Mouse (Mus musculus): ENCODE measurements around the gene Tmem234. TPM values are rescaled to one million over a fixed set of nuclear protein-coding genes. Genes with fewer than 3 reads are reported as not detected.
A peak's percentile ranks its signal among the peaks of the same experiment; 100 is the strongest.

Gene Tmem234
- polyA plus RNA-seq, 1 experiment from 2014 or later: 168 TPM

- 88% methylated on average over 7 of the region's 7 CpGs for WGBS
- no peaks in the 10 kb centered on the region for H3K9me3 ChIP-seq (ENCODE audit: control insufficient read depth, low read length)
- no peak for DNase-seq (ENCODE audit: low spot score)
- H3K4me2 ChIP-seq (replicated peaks; ENCODE audit: low read depth): no peak overlapping the region
- TF ChIP-seq EP300 (optimal IDR thresholded peaks at IDR 0.05): no peak
- TF ChIP-seq CTCF (IDR thresholded peaks at IDR 0.05; ENCODE audit: low read depth): no peak
- no peak overlapping the region; the same call in 1 of the 2 replicates for H3K27ac ChIP-seq (replicated peaks)
- H3K27me3 ChIP-seq (ENCODE audit: control insufficient read depth, insufficient read depth, low read length): no peaks in the 10 kb centered on the region
- H3K36me3 ChIP-seq (ENCODE audit: control insufficient read depth, insufficient read depth, low read length): no peaks in the 10 kb centered on the region; the same call in 1 of the 2 replicates
- no peak overlapping the region for H3K9ac ChIP-seq (ENCODE audit: low read length)
- H3K4me1 ChIP-seq (replicated peaks; ENCODE audit: control insufficient read depth, insufficient read depth): 0 out of 2 replicates have a peak, but pooled peaks cover 3% of the 10 kb centered on the region
- no peak overlapping the region for H3K4me3 ChIP-seq (ENCODE audit: low read depth, low read length)
- no peak for ATAC-seq (ENCODE audit: low FRiP score, low TSS enrichment)
Measured at GRCm38 (mm10) chr4:129617121-129617641, 16.7 kb downstream of the Tmem234 start.

DNA sequence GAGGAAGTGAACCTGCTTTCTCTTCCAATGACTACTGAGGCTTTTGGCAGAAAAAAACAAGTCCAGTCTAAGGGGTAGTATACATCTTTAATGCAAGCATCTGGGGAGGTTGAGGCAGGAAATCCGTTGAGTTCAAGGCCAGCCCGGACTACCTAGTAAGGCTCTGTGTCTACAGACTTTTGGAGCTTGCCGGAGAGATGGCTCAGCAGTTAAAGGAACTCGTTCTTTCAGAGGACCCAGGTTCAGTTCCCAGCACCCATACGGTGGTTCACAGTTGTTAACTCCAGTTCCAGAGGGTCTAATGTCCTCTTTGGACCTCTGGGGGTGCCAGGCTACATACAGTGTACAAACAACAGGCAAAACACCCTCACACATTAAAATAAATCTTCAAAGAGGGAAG, 17.6 kb downstream of the Tmem234 start:
- ATAC-seq (ENCODE audit: low FRiP score, low TSS enrichment): no peak
- Histone ChIP-seq H3K4me1 (replicated peaks; ENCODE audit: control insufficient read depth, insufficient read depth) (0 out of 2 replicates have a peak, but pooled peaks cover 6% of the 10 kb centered on the region), H3K27me3 (ENCODE audit: control insufficient read depth, insufficient read depth, low read length) (no peaks in the 10 kb centered on the region), H3K36me3 (ENCODE audit: control insufficient read depth, insufficient read depth, low read length) (no peaks in the 10 kb centered on the region; the same call in 1 of the 2 replicates), H3K9ac (ENCODE audit: low read length) (peak overlapping the region; percentile 73), H3K4me2 (replicated peaks; ENCODE audit: low read depth) (peak overlapping the region; percentile 71), H3K27ac (replicated peaks) (no peak overlapping the region; the same call in 1 of the 2 replicates), H3K9me3 (ENCODE audit: control insufficient read depth, low read length) (no peaks in the 10 kb centered on the region), H3K4me3 (ENCODE audit: low read depth, low read length) (peak overlapping the region; percentile 59)
- TF ChIP-seq EP300 (optimal IDR thresholded peaks at IDR 0.05) (no peak), CTCF (IDR thresholded peaks at IDR 0.05; ENCODE audit: low read depth) (no peak)
- no peak for DNase-seq (ENCODE audit: low spot score)
- WGBS: 95% methylated on average over 5 of the region's 5 CpGs

- TF ChIP-seq CTCF (IDR thresholded peaks at IDR 0.05; ENCODE audit: low read depth) (peak; percentile 33; the same call in 1 of the 2 replicates), EP300 (optimal IDR thresholded peaks at IDR 0.05) (no peak)
- DNase-seq (ENCODE audit: low spot score): peak; percentile 94
Measured at GRCm38 (mm10) chr4:129618786-129619691, 18.6 kb downstream of the Tmem234 start, which contains the start of gene Iqcc. Iqcc (minus strand) TSS chr4:129619099.

DNA sequence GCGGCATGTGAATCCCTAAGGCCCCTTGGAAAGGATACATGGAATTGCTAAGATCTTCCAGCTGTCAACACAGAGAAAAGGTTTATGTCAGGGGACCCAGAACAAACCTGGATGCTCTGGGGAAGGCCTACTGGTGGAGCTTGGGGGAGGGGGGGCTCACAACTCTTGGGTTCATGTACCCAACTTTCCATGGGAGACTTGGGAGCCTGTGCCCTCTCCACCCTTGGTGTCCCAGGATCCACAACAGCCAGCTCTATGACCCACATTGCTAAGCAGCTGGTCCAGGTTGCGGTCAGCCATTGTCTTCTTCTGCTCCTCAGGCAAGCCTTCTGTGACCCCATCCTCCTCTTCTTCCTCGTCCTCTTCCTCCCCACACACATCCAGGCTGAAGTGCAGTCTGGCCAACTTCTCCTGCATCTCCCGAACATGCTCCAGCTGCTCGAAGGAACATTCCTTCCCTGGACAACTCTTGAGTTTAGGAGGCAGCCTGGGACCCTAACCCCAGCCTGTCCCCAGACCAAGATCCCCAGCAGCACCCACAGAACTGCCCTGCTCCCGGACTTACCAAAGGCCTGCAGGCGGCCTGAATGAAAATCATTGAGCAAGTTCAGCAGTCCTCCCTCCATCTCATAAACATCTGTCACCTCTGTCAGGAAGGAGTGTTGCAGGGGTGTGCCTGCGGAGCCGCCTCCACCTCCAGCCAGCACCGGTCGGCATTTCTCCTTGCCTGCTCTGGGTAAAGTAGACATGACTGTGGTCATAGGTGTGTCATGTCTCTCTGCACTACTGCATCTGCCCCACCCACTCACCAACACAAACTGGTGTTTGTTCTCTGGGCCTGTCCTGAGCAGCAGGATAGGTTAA, 20.2 kb downstream of the Tmem234 start:
- Histone ChIP-seq H3K4me2 (replicated peaks; ENCODE audit: low read depth) (peak overlapping the region; percentile 6; the same call in 1 of the 2 replicates), H3K4me1 (replicated peaks; ENCODE audit: control insufficient read depth, insufficient read depth) (peaks cover 10% of the 10 kb centered on the region; the same call in 1 of the 2 replicates), H3K4me3 (ENCODE audit: low read depth, low read length) (no peak overlapping the region), H3K27me3 (ENCODE audit: control insufficient read depth, insufficient read depth, low read length) (no peaks in the 10 kb centered on the region), H3K9me3 (ENCODE audit: control insufficient read depth, low read length) (no peaks in the 10 kb centered on the region), H3K9ac (ENCODE audit: low read length) (peak overlapping the region; percentile 8; the same call in 1 of the 2 replicates), H3K36me3 (ENCODE audit: control insufficient read depth, insufficient read depth, low read length) (no peaks in the 10 kb centered on the region; the same call in 1 of the 2 replicates), H3K27ac (replicated peaks) (peak overlapping the region; percentile 45)
- TF ChIP-seq EP300 (optimal IDR thresholded peaks at IDR 0.05): no peak
- TF ChIP-seq CTCF (IDR thresholded peaks at IDR 0.05; ENCODE audit: low read depth): no peak
- WGBS: 69% methylated on average over 11 of the region's 11 CpGs
- DNase-seq (ENCODE audit: low spot score) (no peak), ATAC-seq (ENCODE audit: low FRiP score, low TSS enrichment) (peak; percentile 18; the same call in 1 of the 2 replicates)

More at GRCm38 (mm10) chr4:129618786-129619691, 18.6 kb downstream of the Tmem234 start, which contains the start of gene Iqcc:
- H3K4me3 ChIP-seq (ENCODE audit: low read depth, low read length): peak within 1 kb of the TSS; percentile 59
- no peaks in the 10 kb centered on the region for H3K27me3 ChIP-seq (ENCODE audit: control insufficient read depth, insufficient read depth, low read length)
- 0 out of 2 replicates have a peak, but pooled peaks cover 6% of the 10 kb centered on the region for H3K4me1 ChIP-seq (replicated peaks; ENCODE audit: control insufficient read depth, insufficient read depth)
- no peaks in the 10 kb centered on the region for H3K9me3 ChIP-seq (ENCODE audit: control insufficient read depth, low read length)
- no peaks in the 10 kb centered on the region; the same call in 1 of the 2 replicates for H3K36me3 ChIP-seq (ENCODE audit: control insufficient read depth, insufficient read depth, low read length)
- WGBS: 4% methylated on average over 42 of the region's 44 CpGs
- peak; percentile 90 for ATAC-seq (ENCODE audit: low FRiP score, low TSS enrichment)
- peak within 1 kb of the TSS; percentile 71 for H3K4me2 ChIP-seq (replicated peaks; ENCODE audit: low read depth)
- H3K9ac ChIP-seq (ENCODE audit: low read length): peak within 1 kb of the TSS; percentile 73
- peak within 1 kb of the TSS; percentile 79 for H3K27ac ChIP-seq (replicated peaks)

GRCm38 (mm10) chr4:129621283-129621841, 20.9 kb downstream of the Tmem234 start:
- Histone ChIP-seq H3K4me1 (replicated peaks; ENCODE audit: control insufficient read depth, insufficient read depth) (peaks cover 10% of the 10 kb centered on the region; the same call in 1 of the 2 replicates), H3K4me3 (ENCODE audit: low read depth, low read length) (no peak overlapping the region), H3K36me3 (ENCODE audit: control insufficient read depth, insufficient read depth, low read length) (no peaks in the 10 kb centered on the region), H3K4me2 (replicated peaks; ENCODE audit: low read depth) (peak overlapping the region; percentile 6; the same call in 1 of the 2 replicates), H3K27me3 (ENCODE audit: control insufficient read depth, insufficient read depth, low read length) (no peaks in the 10 kb centered on the region), H3K27ac (replicated peaks) (peak overlapping the region; percentile 45), H3K9me3 (ENCODE audit: control insufficient read depth, low read length) (no peaks in the 10 kb centered on the region), H3K9ac (ENCODE audit: low read length) (peak overlapping the region; percentile 8; the same call in 1 of the 2 replicates)
- ATAC-seq (ENCODE audit: low FRiP score, low TSS enrichment): no peak
- no peak for DNase-seq (ENCODE audit: low spot score)
- TF ChIP-seq EP300 (optimal IDR thresholded peaks at IDR 0.05): no peak
- no peak for TF ChIP-seq CTCF (IDR thresholded peaks at IDR 0.05; ENCODE audit: low read depth)
- 68% methylated on average over 8 of the region's 8 CpGs for whole genome bisulfite sequencing

Data from stomach, postnatal 0 days (tissue).